Mouse (Mus musculus) adrenal gland, postnatal 25 days (tissue): ENCODE measurements around the gene Slc17a1. TPM values are rescaled to one million over a fixed set of nuclear protein-coding genes. Genes with fewer than 3 reads are reported as not detected.

ENCODE experiments used
- microRNA-seq, 2 experiments: library from miRNA; unstranded; fragments of <30 nt; microRNA quantifications; one replicate each; pipeline ENCODE4 v1.2.0; 2021
- total RNA-seq: library from RNA; stranded (reverse); gene quantifications from 2 replicates; pipeline ENCODE4 v1.2.3, GENCODE M21; 2021

The Slc17a1 gene
- total RNA-seq, 1 experiment from 2014 or later, result not detected

Small RNA genes within 50 kb of the gene (microRNA-seq; reads per million reads assigned to microRNA genes)
- 0 reads per million in 2 experiments for gene Gm44344

Other genes with a start within 250 kb of the Slc17a1 start
- 18.6 and 18.8 TPM in 2 replicates for gene Hist1h2be, start 246.6 kb upstream of the Slc17a1 start, total RNA-seq
- gene Hist1h1e, start 245.2 kb upstream of the Slc17a1 start, total RNA-seq, result 102 and 118 TPM in 2 replicates
- 3.5 and 4.3 TPM in 2 replicates for gene Hist1h2ac, start 183.8 kb upstream of the Slc17a1 start, total RNA-seq
- gene Hist1h2bc, start 183.6 kb upstream of the Slc17a1 start, total RNA-seq, result 193 and 227 TPM in 2 replicates
- gene Hist1h1t, start 171.9 kb upstream of the Slc17a1 start, total RNA-seq, result not detected in 2 replicates
- 97.6 and 116 TPM in 2 replicates for gene Hist1h4c, start 169.3 kb upstream of the Slc17a1 start, total RNA-seq
- 37.3 and 49.1 TPM in 2 replicates for gene Hfe, start 156.9 kb upstream of the Slc17a1 start, total RNA-seq
- gene Hist1h1c, start 128.9 kb upstream of the Slc17a1 start, total RNA-seq, result 248 and 316 TPM in 2 replicates
- gene Hist1h3c, start 122.1 kb upstream of the Slc17a1 start, total RNA-seq, result 33.0 and 40.6 TPM in 2 replicates
- 56.1 and 68.8 TPM in 2 replicates for gene Hist1h2bb, start 121.0 kb upstream of the Slc17a1 start, total RNA-seq
- 76.6 and 90.4 TPM in 2 replicates for gene Hist1h2ab, start 116.6 kb upstream of the Slc17a1 start, total RNA-seq
- 94.0 and 112 TPM in 2 replicates for gene Hist1h3b, start 115.5 kb upstream of the Slc17a1 start, total RNA-seq
- gene Hist1h4b, start 110.7 kb upstream of the Slc17a1 start, total RNA-seq, result 127 and 163 TPM in 2 replicates
- 73.8 and 80.4 TPM in 2 replicates for gene Hist1h4a, start 106.5 kb upstream of the Slc17a1 start, total RNA-seq
- gene Hist1h3a, start 105.4 kb upstream of the Slc17a1 start, total RNA-seq, result 78.8 and 80.4 TPM in 2 replicates
- 76.4 and 84.2 TPM in 2 replicates for gene Hist1h1a, start 104.1 kb upstream of the Slc17a1 start, total RNA-seq
- 0.33 TPM in 1 of 2 replicates, not detected in the other for gene Trim38, start 97.8 kb upstream of the Slc17a1 start, total RNA-seq
- gene Slc17a2, start 60.8 kb upstream of the Slc17a1 start, total RNA-seq, result 0.81 TPM in 1 of 2 replicates, not detected in the other
- gene Slc17a3, start 28.3 kb upstream of the Slc17a1 start, total RNA-seq, result 0.38 and 0.46 TPM in 2 replicates
- 0.30 TPM in 1 of 2 replicates, not detected in the other for gene Slc17a4, start 47.3 kb downstream of the Slc17a1 start, total RNA-seq
- not detected in 2 replicates for gene Hist1h2ba, start 66.4 kb downstream of the Slc17a1 start, total RNA-seq
- not detected in 2 replicates for gene Hist1h2aa, start 66.7 kb downstream of the Slc17a1 start, total RNA-seq
- 0.90 and 2.9 TPM in 2 replicates for gene Scgn, start 123.5 kb downstream of the Slc17a1 start, total RNA-seq